Mouse (Mus musculus) brain, embryonic 14.5 days (tissue): Measurements from ENCODE around the gene Gm884.

Experiments used
- CTCF ChIP-seq: fragments of 200-500 bp; IDR thresholded peaks from 2 replicates; pipeline ENCODE4 v1.5.1; 2012; ENCODE audit warnings: inconsistent platforms, mild to moderate bottlenecking, moderate library complexity, borderline replicate concordance; ENCODE audit not compliant: insufficient read depth, insufficient read length; ENCODE audit errors: extremely low read depth
- POLR2A ChIP-seq: fragments of 200-500 bp; IDR thresholded peaks from 2 replicates; pipeline ENCODE4 v1.6.1; 2012; ENCODE audit warnings: mild to moderate bottlenecking, inconsistent platforms, borderline replicate concordance; ENCODE audit not compliant: poor library complexity, insufficient read depth, insufficient read length, severe bottlenecking; ENCODE audit errors: extremely low read depth

GRCm38 (mm10) chr11:103638790-103639189 lies 17.9 kb upstream of the Gm884 start, which contains the start of gene Lyzl6:
- TF ChIP-seq CTCF = no peak
- no peak for TF ChIP-seq POLR2A
